Mouse (Mus musculus): ENCODE measurements at regions not wholly inside any gene's neighbourhood (a gene's known extent, or its start where the extent isn't known, plus 50 kb on each side); places are given as distances from the start of the nearest gene placed in this dataset.

GRCm38 (mm10) chr11:113096209-113096608, 314.2 kb downstream of the Sox9 start:
- no peak for DNase-seq

GRCm38 (mm10) chr11:113098360-113098759, 316.3 kb downstream of the Sox9 start:
- no peak for DNase-seq

GRCm38 (mm10) chr11:113100800-113101199, 318.8 kb downstream of the Sox9 start:
- no peak for DNase-seq

GRCm38 (mm10) chr11:113101534-113101933, 319.5 kb downstream of the Sox9 start:
- DNase-seq: no peak

GRCm38 (mm10) chr11:113103161-113103845, 321.3 kb downstream of the Sox9 start:
- DNase-seq: no peak

GRCm38 (mm10) chr11:113105371-113105770, 323.3 kb downstream of the Sox9 start:
- DNase-seq: no peak

- DNase-seq: no peak
These were observed 325.3 kb downstream of the Sox9 start for GRCm38 (mm10) chr11:113107205-113107844.

GRCm38 (mm10) chr11:113107966-113108699, 326.1 kb downstream of the Sox9 start:
- no peak for DNase-seq

- no peak for DNase-seq
These were observed 327.1 kb downstream of the Sox9 start for GRCm38 (mm10) chr11:113109096-113109495.

GRCm38 (mm10) chr11:113113220-113113817, 331.3 kb downstream of the Sox9 start:
- no peak for DNase-seq

- DNase-seq: no peak
These were observed 335.3 kb downstream of the Sox9 start for GRCm38 (mm10) chr11:113117179-113117898.

- no peak for DNase-seq
These were observed 338.5 kb downstream of the Sox9 start for GRCm38 (mm10) chr11:113120570-113120969.

- no peak for DNase-seq
These were observed 339.3 kb downstream of the Sox9 start for GRCm38 (mm10) chr11:113121307-113121706.

- DNase-seq: no peak
These were observed 340.1 kb downstream of the Sox9 start for GRCm38 (mm10) chr11:113122137-113122536.

GRCm38 (mm10) chr11:113122964-113123363, 340.9 kb downstream of the Sox9 start:
- DNase-seq: no peak

GRCm38 (mm10) chr11:113125832-113126231, 343.8 kb downstream of the Sox9 start:
- no peak for DNase-seq

- no peak for DNase-seq
These were observed 347.2 kb downstream of the Sox9 start for GRCm38 (mm10) chr11:113129192-113129591.

- no peak for DNase-seq
These were observed 348.0 kb downstream of the Sox9 start for GRCm38 (mm10) chr11:113129975-113130374.

- DNase-seq: no peak
These were observed 350.3 kb downstream of the Sox9 start for GRCm38 (mm10) chr11:113132078-113133064.

GRCm38 (mm10) chr11:113133407-113133806, 351.4 kb downstream of the Sox9 start:
- DNase-seq: no peak

- no peak for DNase-seq
These were observed 353.2 kb downstream of the Sox9 start for GRCm38 (mm10) chr11:113135261-113135660.

All from thymus, postnatal 36 days (tissue).